Mouse (Mus musculus) bone marrow, adult 2 months (tissue): Measurements from ENCODE around the gene Erg.

Experiments
- CTCF ChIP-seq: fragments of 200-500 bp; IDR thresholded peaks from 2 replicates; pipeline ENCODE4 v1.5.1; 2011; ENCODE audit warnings: low read length, control low read depth; ENCODE audit not compliant: control insufficient read depth, insufficient read depth
- POLR2A ChIP-seq: fragments of 200-500 bp; IDR thresholded peaks from 2 replicates; pipeline ENCODE4 v1.6.1; 2011; ENCODE audit warnings: low read depth, mild to moderate bottlenecking, control low read depth, low read length, borderline replicate concordance; ENCODE audit not compliant: control insufficient read depth

DNA sequence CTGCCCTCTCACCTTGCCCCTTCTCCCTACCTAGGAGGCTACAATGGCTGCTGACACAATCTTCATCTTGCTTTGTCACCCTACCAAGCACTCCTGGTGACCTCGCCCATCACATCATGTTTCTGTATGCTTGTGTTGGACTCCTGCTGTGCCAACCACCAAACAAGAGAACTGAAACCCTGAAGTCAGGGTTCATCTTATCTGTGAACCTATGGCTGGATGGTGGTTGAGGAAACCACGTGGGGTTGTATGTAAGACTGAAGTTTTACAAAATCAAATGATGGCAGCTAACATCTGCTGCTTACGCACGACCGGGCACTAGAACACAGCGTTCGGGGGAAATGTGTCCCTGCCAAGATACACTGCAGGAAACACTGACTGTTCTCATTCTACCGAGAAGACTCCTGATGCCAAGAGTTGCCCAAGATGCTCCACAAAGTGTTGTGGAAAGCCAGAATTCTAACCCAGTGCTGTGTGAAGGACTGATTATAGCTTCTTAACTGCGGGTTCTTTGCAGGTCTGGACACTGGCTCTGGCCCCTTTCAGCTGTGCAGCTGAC, 201.7 kb downstream of the Erg start:
- TF ChIP-seq CTCF (no peak), POLR2A (no peak)
